Mouse (Mus musculus): ENCODE data around the gene Tbc1d30. TPM values are rescaled to one million over a fixed set of nuclear protein-coding genes. Genes with fewer than 3 reads are reported as not detected.
"Not testable (repeated sequence)": the region's sequence is repeated elsewhere in the genome, so short reads cannot be mapped to it uniquely, and the experiment has no call there.

Tbc1d30 gene
- polyA plus RNA-seq, 1 experiment: not detected

DNA sequence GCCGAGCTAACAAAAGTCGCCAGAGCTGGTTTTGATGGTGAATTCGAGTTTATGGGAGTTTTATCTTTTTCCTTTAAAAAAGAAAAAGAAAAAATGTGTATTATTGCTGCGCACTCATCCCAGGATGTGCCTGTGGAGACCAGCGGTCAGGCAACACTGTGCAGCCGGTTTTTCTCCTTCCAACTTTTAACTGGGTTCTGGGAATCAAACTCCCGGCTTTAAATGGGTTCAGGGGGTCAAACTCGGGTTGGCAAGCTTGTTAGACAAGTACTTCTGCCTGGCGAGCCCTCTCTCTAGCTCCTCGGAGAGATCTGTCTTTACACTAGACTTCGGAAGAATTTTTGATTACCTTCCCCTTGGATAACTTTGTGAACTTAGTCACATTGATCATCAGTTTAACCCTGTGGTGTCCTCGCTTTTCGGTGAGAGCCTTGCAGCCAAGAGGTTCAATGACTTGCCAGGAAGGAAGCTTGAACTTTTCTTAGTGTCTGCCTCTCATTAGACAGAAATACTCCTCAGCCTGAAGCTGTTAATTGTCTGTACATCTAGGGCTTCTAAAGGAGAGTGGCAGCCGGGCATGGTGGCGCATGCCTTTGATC is 713 bp upstream of the Tbc1d30 start:
- Histone ChIP-seq H3K4me1 (ENCODE audit: control insufficient read depth, insufficient read depth, low read length) (peaks cover 12% of the 10 kb centered on the region), H3K4me3 (ENCODE audit: insufficient read depth, low read depth, low read length) (no peak overlapping the region), H3K27ac (ENCODE audit: insufficient read depth, low read depth, low read length) (no peak overlapping the region)
- TF ChIP-seq POLR2A (IDR thresholded peaks at IDR 0.05; ENCODE audit: insufficient read depth, low read depth, low read length) (no peak), CTCF (IDR thresholded peaks at IDR 0.05; ENCODE audit: insufficient read depth, low read depth, low read length) (no peak)
- 46% methylated on average over 15 of the region's 15 CpGs for WGBS

- peaks cover 12% of the 10 kb centered on the region for H3K4me1 ChIP-seq (ENCODE audit: control insufficient read depth, insufficient read depth, low read length)
- TF ChIP-seq CTCF (IDR thresholded peaks at IDR 0.05; ENCODE audit: insufficient read depth, low read depth, low read length): no peak
- TF ChIP-seq POLR2A (IDR thresholded peaks at IDR 0.05; ENCODE audit: insufficient read depth, low read depth, low read length): no peak
- WGBS: 7% methylated on average over 35 of the region's 35 CpGs
- H3K4me3 ChIP-seq (ENCODE audit: insufficient read depth, low read depth, low read length): peak overlapping the region; percentile 32
- H3K27ac ChIP-seq (ENCODE audit: insufficient read depth, low read depth, low read length): no peak overlapping the region
Measured at GRCm38 (mm10) chr10:121350357-121351065, 567 bp downstream of the Tbc1d30 start.

GRCm38 (mm10) chr10:121349244-121349643 is 1.8 kb downstream of the Tbc1d30 start:
- no peak for TF ChIP-seq POLR2A (IDR thresholded peaks at IDR 0.05; ENCODE audit: insufficient read depth, low read depth, low read length)
- no peak for TF ChIP-seq CTCF (IDR thresholded peaks at IDR 0.05; ENCODE audit: insufficient read depth, low read depth, low read length)
- Histone ChIP-seq H3K27ac (ENCODE audit: insufficient read depth, low read depth, low read length) (no peak overlapping the region), H3K4me1 (ENCODE audit: control insufficient read depth, insufficient read depth, low read length) (peaks cover 12% of the 10 kb centered on the region), H3K4me3 (ENCODE audit: insufficient read depth, low read depth, low read length) (no peak overlapping the region)
- WGBS: 76% methylated on average over 5 of the region's 5 CpGs

DNA sequence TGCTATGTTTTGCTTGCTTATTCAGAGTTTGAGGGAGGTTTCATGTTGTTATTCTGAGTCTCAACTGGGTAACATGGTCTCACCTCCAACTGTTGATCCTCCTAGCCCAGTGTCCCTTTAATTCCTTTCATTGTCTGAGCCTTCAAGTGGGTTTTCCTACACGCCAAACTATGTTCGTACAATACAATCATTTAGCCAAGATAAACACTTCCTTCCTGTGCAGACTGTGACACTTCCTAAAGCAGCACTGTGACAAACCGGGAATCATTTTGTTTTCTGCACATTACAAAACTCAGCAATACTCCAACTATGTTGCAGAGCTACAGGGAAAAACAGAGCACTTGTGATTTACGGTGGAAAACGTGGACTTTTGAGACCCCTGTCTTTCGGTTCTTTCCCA is 7.2 kb downstream of the Tbc1d30 start:
- WGBS: 65% methylated on average over 6 of the region's 6 CpGs
- Histone ChIP-seq H3K27ac (ENCODE audit: insufficient read depth, low read depth, low read length) (no peak overlapping the region), H3K4me3 (ENCODE audit: insufficient read depth, low read depth, low read length) (no peak overlapping the region), H3K4me1 (ENCODE audit: control insufficient read depth, insufficient read depth, low read length) (no peaks in the 10 kb centered on the region)
- TF ChIP-seq POLR2A (IDR thresholded peaks at IDR 0.05; ENCODE audit: insufficient read depth, low read depth, low read length): no peak
- no peak for TF ChIP-seq CTCF (IDR thresholded peaks at IDR 0.05; ENCODE audit: insufficient read depth, low read depth, low read length)

DNA sequence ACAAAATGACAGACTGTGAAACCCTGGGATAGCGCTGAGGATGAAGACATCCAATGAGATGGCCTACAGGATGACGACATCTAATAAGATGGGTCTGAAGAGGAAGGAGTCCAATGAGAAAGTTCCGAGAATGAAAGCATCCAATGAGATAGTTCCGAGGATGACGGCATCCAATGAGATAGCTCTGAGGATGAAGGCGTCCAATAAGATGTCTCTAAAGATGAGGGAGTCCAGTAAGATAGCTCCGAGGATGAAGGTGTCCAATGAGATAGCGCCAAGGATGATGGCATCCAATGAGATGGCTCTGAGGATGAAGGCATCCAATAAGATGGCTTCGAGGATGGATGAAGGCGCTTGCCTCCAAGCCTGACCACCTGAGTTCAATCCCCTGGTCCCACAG is 8.8 kb downstream of the Tbc1d30 start:
- H3K4me1 ChIP-seq (ENCODE audit: control insufficient read depth, insufficient read depth, low read length): no peaks in the 10 kb centered on the region
- H3K4me3 ChIP-seq (ENCODE audit: insufficient read depth, low read depth, low read length): no peak overlapping the region
- TF ChIP-seq CTCF (IDR thresholded peaks at IDR 0.05; ENCODE audit: insufficient read depth, low read depth, low read length) (no peak), POLR2A (IDR thresholded peaks at IDR 0.05; ENCODE audit: insufficient read depth, low read depth, low read length) (no peak)
- no peak overlapping the region for H3K27ac ChIP-seq (ENCODE audit: insufficient read depth, low read depth, low read length)
- 98% methylated on average over 10 of the region's 10 CpGs for WGBS

- no peak overlapping the region for H3K27ac ChIP-seq (ENCODE audit: insufficient read depth, low read depth, low read length)
- H3K4me3 ChIP-seq (ENCODE audit: insufficient read depth, low read depth, low read length): no peak overlapping the region
- 60% methylated on average over 11 of the region's 11 CpGs for WGBS
- TF ChIP-seq POLR2A (IDR thresholded peaks at IDR 0.05; ENCODE audit: insufficient read depth, low read depth, low read length) (no peak), CTCF (IDR thresholded peaks at IDR 0.05; ENCODE audit: insufficient read depth, low read depth, low read length) (no peak)
- no peaks in the 10 kb centered on the region for H3K4me1 ChIP-seq (ENCODE audit: control insufficient read depth, insufficient read depth, low read length)
Measured at GRCm38 (mm10) chr10:121340754-121341593, 10.1 kb downstream of the Tbc1d30 start.

DNA sequence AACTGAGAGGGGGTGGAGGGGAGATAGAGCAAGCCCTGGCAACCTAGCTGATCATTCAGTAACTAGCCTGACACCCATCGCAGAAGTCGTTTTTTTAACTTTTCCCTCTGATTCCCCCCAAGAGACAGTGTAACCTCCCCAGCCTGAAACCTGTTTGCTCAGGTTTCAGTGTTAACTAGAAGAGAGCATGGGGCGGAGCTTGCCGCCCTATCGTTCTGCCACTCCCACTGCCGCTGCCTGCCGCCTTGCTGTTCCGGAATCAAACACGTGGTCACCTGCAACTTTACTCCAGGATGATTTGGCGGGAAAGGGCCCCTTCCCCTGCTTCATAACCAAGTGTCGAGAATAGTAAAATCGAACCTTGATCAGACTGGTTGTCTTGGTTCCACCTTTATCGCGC is 14.5 kb downstream of the Tbc1d30 start:
- H3K4me3 ChIP-seq (ENCODE audit: insufficient read depth, low read depth, low read length); H3K4me1 ChIP-seq (ENCODE audit: control insufficient read depth, insufficient read depth, low read length); H3K27ac ChIP-seq (ENCODE audit: insufficient read depth, low read depth, low read length): not testable (repeated sequence)
- 85% methylated on average over 14 of the region's 14 CpGs for WGBS

GRCm38 (mm10) chr10:121334576-121334975 is 16.5 kb downstream of the Tbc1d30 start:
- TF ChIP-seq POLR2A (IDR thresholded peaks at IDR 0.05; ENCODE audit: insufficient read depth, low read depth, low read length): no peak
- peak; percentile 28; the same call in 1 of the 2 replicates for TF ChIP-seq CTCF (IDR thresholded peaks at IDR 0.05; ENCODE audit: insufficient read depth, low read depth, low read length)
- no peaks in the 10 kb centered on the region for H3K4me1 ChIP-seq (ENCODE audit: control insufficient read depth, insufficient read depth, low read length)
- WGBS: 76% methylated on average over 3 of the region's 3 CpGs

GRCm38 (mm10) chr10:121330940-121331339 is 20.1 kb downstream of the Tbc1d30 start:
- H3K4me1 ChIP-seq (ENCODE audit: control insufficient read depth, insufficient read depth, low read length): no peaks in the 10 kb centered on the region
- TF ChIP-seq CTCF (IDR thresholded peaks at IDR 0.05; ENCODE audit: insufficient read depth, low read depth, low read length) (peak; percentile 76), POLR2A (IDR thresholded peaks at IDR 0.05; ENCODE audit: insufficient read depth, low read depth, low read length) (no peak)
- no peak overlapping the region for H3K4me3 ChIP-seq (ENCODE audit: insufficient read depth, low read depth, low read length)
- WGBS: 15% methylated on average over 7 of the region's 7 CpGs
- H3K27ac ChIP-seq (ENCODE audit: insufficient read depth, low read depth, low read length): no peak overlapping the region

More at GRCm38 (mm10) chr10:121334576-121334975, 16.5 kb downstream of the Tbc1d30 start:
- H3K27ac ChIP-seq (ENCODE audit: insufficient read depth, low read depth, low read length): no peak overlapping the region
- H3K4me3 ChIP-seq (ENCODE audit: insufficient read depth, low read depth, low read length): no peak overlapping the region

Measured in olfactory bulb, adult 2 months (tissue).